Mouse (Mus musculus): ENCODE data around the gene Optc.

- no peak for TF ChIP-seq EP300 (IDR thresholded peaks at IDR 0.05)
- no peak for TF ChIP-seq CTCF (IDR thresholded peaks at IDR 0.05)
Observed at GRCm38 (mm10) chr1:133918088-133918470, 10.3 kb upstream of the Optc start.

Data from lung, postnatal 0 days (tissue).